Mouse (Mus musculus) embryonic facial prominence, embryonic 14.5 days (tissue): Measurements from ENCODE around the gene Vmn1r234. TPM values are rescaled to one million over a fixed set of nuclear protein-coding genes. Genes with fewer than 3 reads are reported as not detected.
A peak's percentile ranks its signal among the peaks of the same experiment; 100 is the strongest.
"Not testable (repeated sequence)": the region's sequence is repeated elsewhere in the genome, so short reads cannot be mapped to it uniquely, and the experiment has no call there.

Experiments
- ATAC-seq: fragments of 200-750 bp; cut with Nextera tagmentation; 2 replicates; pipeline ENCODE4 v1.8.0; 2017; ENCODE audit warnings: low read depth, moderate number of reproducible peaks, moderate TSS enrichment
- DNase-seq: peaks from one replicate; pipeline ENCODE4 v3.0.0-alpha.2; 2015; ENCODE audit warnings: low spot score
- H3K27ac ChIP-seq: fragments of 300-500 bp; sonication (generic); replicated peaks from 2 replicates; pipeline ENCODE4 v1.5.1; 2014; ENCODE audit warnings: low read depth, mild to moderate bottlenecking, low read length, moderate library complexity
- H3K27me3 ChIP-seq: fragments of 300-500 bp; sonication (generic); replicated peaks from 2 replicates; pipeline ENCODE4 v1.6.1; 2014; ENCODE audit warnings: low read length; ENCODE audit not compliant: control insufficient read depth, insufficient read depth
- H3K36me3 ChIP-seq: fragments of 300-500 bp; sonication (generic); 2 replicates; pipeline ENCODE4 v1.6.1; 2014; ENCODE audit warnings: low read length, mixed read lengths; ENCODE audit not compliant: control insufficient read depth, insufficient read depth
- H3K4me1 ChIP-seq: fragments of 300-500 bp; sonication (generic); 2 replicates; pipeline ENCODE4 v1.6.1; 2014; ENCODE audit warnings: antibody characterized with exemption, low read length; ENCODE audit not compliant: control insufficient read depth, insufficient read depth
- H3K4me2 ChIP-seq: fragments of 300-500 bp; sonication (generic); 2 replicates; pipeline ENCODE4 v1.6.1; 2014; ENCODE audit warnings: low read depth, mild to moderate bottlenecking, low read length, moderate library complexity, mixed read lengths
- H3K4me3 ChIP-seq: fragments of 300-500 bp; sonication (generic); 2 replicates; pipeline ENCODE4 v1.5.1; 2014; ENCODE audit warnings: low read depth, mild to moderate bottlenecking, low read length
- H3K9ac ChIP-seq: fragments of 300-500 bp; sonication (generic); 2 replicates; pipeline ENCODE4 v1.6.1; 2014; ENCODE audit warnings: low read depth, mild to moderate bottlenecking, low read length, moderate library complexity, mixed read lengths
- H3K9me3 ChIP-seq: fragments of 300-500 bp; sonication (generic); 2 replicates; pipeline ENCODE4 v1.6.1; 2016; ENCODE audit warnings: low read length; ENCODE audit not compliant: control insufficient read depth
- WGBS: fragments of 180-500 bp; shearing (Covaris S2); extraction: QIAGEN DNeasy Blood & Tissue Kit; methylation state at CpG from one replicate; pipeline ENCODE4 v1.1.7; 2014; 5-methylcytosine and 5-hydroxymethylcytosine counted together
- microRNA-seq: library from miRNA; unstranded; fragments of <30 nt; microRNA quantifications from one replicate; pipeline ENCODE4, GENCODE M21; 2016; ENCODE audit warnings: borderline number of aligned reads
- polyA plus RNA-seq: library from polyadenylated mRNA; unstranded; fragments of >200 nt; fragmentation: Nextera tagmentation; extraction: Ambion mirVana; gene quantifications from 2 replicates; pipeline ENCODE4 v1.2.1, GENCODE M21; 2014

The Vmn1r234 gene
- not detected in 2 replicates for polyA plus RNA-seq

- H3K36me3 ChIP-seq, result no peaks in the 10 kb centered on the region
- no peak within 1 kb of the TSS for H3K9ac ChIP-seq
- no peaks in the 10 kb centered on the region for H3K9me3 ChIP-seq
- WGBS, result 78% methylated on average over 1 of the region's 1 CpGs
- no peak within 1 kb of the TSS for H3K27ac ChIP-seq
- H3K27me3 ChIP-seq, result no peaks in the 10 kb centered on the region
- no peak within 1 kb of the TSS for H3K4me3 ChIP-seq
- ATAC-seq (no peak), DNase-seq (no peak)
- no peaks in the 10 kb centered on the region for H3K4me1 ChIP-seq
- H3K4me2 ChIP-seq, result no peak within 1 kb of the TSS
Measured at GRCm38 (mm10) chr17:21225787-21226186, at the start of gene Vmn1r234. TSS of gene Vmn1r234 (plus strand) at chr17:21226087.

- ATAC-seq, DNase-seq, H3K27me3 ChIP-seq, H3K4me3 ChIP-seq, H3K36me3 ChIP-seq, H3K9me3 ChIP-seq, H3K27ac ChIP-seq, H3K4me2 ChIP-seq, H3K9ac ChIP-seq, H3K4me1 ChIP-seq: not testable (repeated sequence)
- 76% methylated on average over 1 of the region's 1 CpGs for WGBS
Measured at GRCm38 (mm10) chr17:21211081-21211480, 14.8 kb upstream of the Vmn1r234 start.

GRCm38 (mm10) chr17:21231654-21232053 lies 5.8 kb downstream of the Vmn1r234 start:
- 32% methylated on average over 9 of the region's 9 CpGs for WGBS
- H3K27ac ChIP-seq, result no peak overlapping the region

GRCm38 (mm10) chr17:21256111-21256510 lies 30.2 kb downstream of the Vmn1r234 start, which contains the start of gene Vmn1r235:
TSS of gene Vmn1r235 (plus strand) at chr17:21256411.
- ATAC-seq (no peak), DNase-seq (no peak)
- no peaks in the 10 kb centered on the region for H3K9me3 ChIP-seq
- H3K36me3 ChIP-seq, result no peaks in the 10 kb centered on the region
- H3K4me3 ChIP-seq, result no peak within 1 kb of the TSS
- H3K27me3 ChIP-seq, result no peaks in the 10 kb centered on the region
- no peak within 1 kb of the TSS for H3K4me2 ChIP-seq
- no peak within 1 kb of the TSS for H3K9ac ChIP-seq
- no peaks in the 10 kb centered on the region for H3K4me1 ChIP-seq
- no peak within 1 kb of the TSS for H3K27ac ChIP-seq

More at GRCm38 (mm10) chr17:21231654-21232053, 5.8 kb downstream of the Vmn1r234 start:
- no peaks in the 10 kb centered on the region for H3K27me3 ChIP-seq
- H3K4me2 ChIP-seq, result no peak overlapping the region
- no peaks in the 10 kb centered on the region for H3K9me3 ChIP-seq
- H3K4me1 ChIP-seq, result no peaks in the 10 kb centered on the region
- DNase-seq (peak; percentile 37), ATAC-seq (no peak)
- H3K9ac ChIP-seq, result no peak overlapping the region
- no peak overlapping the region for H3K4me3 ChIP-seq
- no peaks in the 10 kb centered on the region for H3K36me3 ChIP-seq

- no peak overlapping the region for H3K27ac ChIP-seq
- H3K36me3 ChIP-seq, result no peaks in the 10 kb centered on the region
- H3K4me3 ChIP-seq, result no peak overlapping the region
- no peaks in the 10 kb centered on the region for H3K9me3 ChIP-seq
- ATAC-seq (no peak), DNase-seq (peak; percentile 39)
- no peak overlapping the region for H3K4me2 ChIP-seq
- no peak overlapping the region for H3K9ac ChIP-seq
- 3% methylated on average over 4 of the region's 4 CpGs for WGBS
- no peaks in the 10 kb centered on the region for H3K4me1 ChIP-seq
- H3K27me3 ChIP-seq, result no peaks in the 10 kb centered on the region
Measured at GRCm38 (mm10) chr17:21272103-21272502, 46.2 kb downstream of the Vmn1r234 start.

GRCm38 (mm10) chr17:21282642-21283041 lies 56.8 kb downstream of the Vmn1r234 start, which contains the start of gene Vmn1r236:
TSS of gene Vmn1r236 (plus strand) at chr17:21282942.
- ATAC-seq (no peak), DNase-seq (no peak)
- 71% methylated on average over 3 of the region's 3 CpGs for WGBS
- Histone ChIP-seq H3K4me2 (no peak within 1 kb of the TSS), H3K36me3 (no peaks in the 10 kb centered on the region), H3K9ac (no peak within 1 kb of the TSS), H3K27ac (no peak within 1 kb of the TSS), H3K9me3 (no peaks in the 10 kb centered on the region), H3K4me3 (no peak within 1 kb of the TSS), H3K27me3 (no peaks in the 10 kb centered on the region), H3K4me1 (no peaks in the 10 kb centered on the region)

- no peaks in the 10 kb centered on the region for H3K36me3 ChIP-seq
- H3K4me3 ChIP-seq, result no peak overlapping the region
- H3K9me3 ChIP-seq, result no peaks in the 10 kb centered on the region
- H3K9ac ChIP-seq, result no peak overlapping the region
- no peak for ATAC-seq
- H3K4me2 ChIP-seq, result no peak overlapping the region
- H3K27me3 ChIP-seq, result no peaks in the 10 kb centered on the region
- DNase-seq, result no peak
- no peak overlapping the region for H3K27ac ChIP-seq
- H3K4me1 ChIP-seq, result no peaks in the 10 kb centered on the region
Measured at GRCm38 (mm10) chr17:21284395-21284794, 58.5 kb downstream of the Vmn1r234 start.

Small RNA genes lying within 50 kb of the gene (microRNA-seq; reads per million reads assigned to microRNA genes)
- not detected for gene Gm26384

Other genes with a start within 250 kb of the Vmn1r234 start
- not detected in 2 replicates for gene Vmn1r233, start 229.6 kb upstream of the Vmn1r234 start, polyA plus RNA-seq
- 15.2 and 18.5 TPM in 2 replicates for gene Zfp160, start 217.2 kb upstream of the Vmn1r234 start, polyA plus RNA-seq
- gene Vmn1r235, start 30.3 kb downstream of the Vmn1r234 start, polyA plus RNA-seq, result not detected in 2 replicates
- 0.04 TPM in 1 of 2 replicates, not detected in the other for gene Vmn1r236, start 56.9 kb downstream of the Vmn1r234 start, polyA plus RNA-seq
- gene Vmn1r237, start 85.8 kb downstream of the Vmn1r234 start, polyA plus RNA-seq, result not detected in 2 replicates
- 3.8 and 4.3 TPM in 2 replicates for gene Zfp677, start 157.7 kb downstream of the Vmn1r234 start, polyA plus RNA-seq
- gene Zfp54, start 197.1 kb downstream of the Vmn1r234 start, polyA plus RNA-seq, result 5.3 and 6.0 TPM in 2 replicates
- gene Zfp51, start 224.3 kb downstream of the Vmn1r234 start, polyA plus RNA-seq, result 12.7 and 17.0 TPM in 2 replicates